Mouse (Mus musculus): ENCODE measurements at regions not wholly inside any gene's neighbourhood (a gene's known extent, or its start where the extent isn't known, plus 50 kb on each side); places are given as distances from the start of the nearest gene placed in this dataset.

- no peak for ATAC-seq (ENCODE audit: poor library complexity, severe bottlenecking)
Measured at GRCm38 (mm10) chr1:51697265-51698192, 218.3 kb downstream of the Myo1b start.

- no peak for ATAC-seq (ENCODE audit: poor library complexity, severe bottlenecking)
Measured at GRCm38 (mm10) chr1:51696471-51696870, 218.2 kb upstream of the Nabp1 start.

- ATAC-seq (ENCODE audit: poor library complexity, severe bottlenecking) = no peak
Measured at GRCm38 (mm10) chr1:51690878-51691277, 212.7 kb upstream of the Nabp1 start.

DNA sequence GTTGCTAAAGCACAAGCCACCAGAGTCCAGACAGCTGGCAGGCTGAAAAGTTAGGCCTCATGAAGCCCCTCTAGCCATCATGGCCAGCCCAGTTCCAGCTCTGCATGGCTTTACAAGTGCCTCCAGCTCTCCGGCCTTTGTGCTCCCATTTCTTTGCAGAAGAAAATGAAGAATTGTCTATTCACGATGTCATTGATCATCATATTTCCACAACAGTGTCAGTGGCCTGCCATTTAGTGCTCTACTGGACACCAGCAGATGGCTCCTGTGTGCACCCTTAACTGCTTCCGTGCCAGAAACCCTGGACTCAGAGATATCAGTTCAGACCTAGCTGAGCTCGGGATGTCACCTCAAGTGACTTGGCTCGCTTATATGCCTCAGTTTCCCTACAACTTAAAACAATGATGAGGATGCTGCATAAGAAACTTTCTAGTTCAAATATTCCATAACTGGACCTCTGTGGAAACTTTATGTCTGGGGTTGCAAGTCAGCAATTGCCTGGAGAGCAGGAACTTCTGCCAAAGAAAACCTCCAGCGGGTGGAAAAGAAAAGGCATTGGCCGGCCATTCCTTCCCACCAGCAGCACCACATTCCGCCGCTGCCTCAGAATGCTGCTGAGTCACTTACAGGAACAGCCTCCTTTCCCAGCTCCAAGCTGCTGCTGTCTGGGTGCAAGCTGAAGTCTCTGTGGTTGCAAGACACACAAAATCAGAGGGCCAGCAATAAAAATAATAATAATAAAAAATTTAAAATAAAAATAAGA is 211.4 kb upstream of the Nabp1 start:
- ATAC-seq (ENCODE audit: poor library complexity, severe bottlenecking) = no peak

GRCm38 (mm10) chr1:51688946-51689345 is 210.7 kb upstream of the Nabp1 start:
- ATAC-seq (ENCODE audit: poor library complexity, severe bottlenecking) = no peak

DNA sequence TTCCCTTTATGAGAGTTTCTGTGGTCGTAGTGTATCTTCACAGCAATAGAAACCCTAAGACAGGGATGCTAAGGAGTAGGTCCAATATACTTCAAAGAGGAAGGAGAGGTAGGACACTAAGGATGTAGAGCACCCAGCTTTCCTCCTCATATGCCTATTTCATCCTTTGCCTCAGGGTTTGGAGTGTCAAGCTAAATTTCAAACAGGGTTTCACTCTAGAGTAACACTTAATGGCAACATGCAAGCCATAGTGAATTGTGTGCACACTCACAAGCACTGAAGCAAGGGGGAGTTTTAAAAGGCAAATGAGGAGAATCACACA is 210.0 kb upstream of the Nabp1 start:
- no peak for ATAC-seq (ENCODE audit: poor library complexity, severe bottlenecking)

DNA sequence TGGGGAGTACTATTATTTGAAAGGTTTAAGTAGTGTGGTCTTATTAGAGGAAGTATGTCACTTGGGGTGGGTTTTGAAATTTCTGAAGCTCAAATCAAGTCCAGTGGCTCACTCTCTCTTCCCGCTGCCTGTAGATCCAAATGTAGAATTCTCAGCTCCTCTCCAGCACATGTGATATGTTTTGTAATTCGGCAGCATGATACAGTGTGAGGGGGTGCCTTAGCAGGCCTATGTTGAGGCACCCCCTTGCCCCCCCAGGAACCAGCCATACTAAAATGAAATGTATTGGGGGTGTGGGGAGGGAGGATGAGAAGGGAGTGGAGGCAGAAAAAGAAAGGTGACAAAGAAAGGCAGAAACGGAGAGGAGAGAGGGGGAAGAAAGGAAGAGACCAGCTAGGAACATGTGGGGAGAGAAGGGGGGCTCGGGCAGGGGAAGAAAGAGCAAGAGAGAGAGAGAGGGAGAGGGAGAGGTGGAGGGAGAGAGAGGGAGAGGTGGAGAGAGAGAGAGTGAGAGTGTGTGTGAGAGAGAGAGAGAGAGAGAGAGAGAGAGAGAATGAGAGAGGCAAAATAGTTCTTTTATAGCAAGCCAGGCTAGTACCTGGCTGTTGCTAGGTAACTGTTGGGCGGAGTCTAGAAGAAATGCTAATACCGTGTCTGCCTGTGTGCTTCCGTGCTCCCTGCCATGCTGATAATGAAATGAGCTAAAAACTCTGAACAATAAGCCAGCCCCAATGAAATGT is 209.4 kb upstream of the Nabp1 start:
- ATAC-seq (ENCODE audit: poor library complexity, severe bottlenecking) = no peak

- no peak for ATAC-seq (ENCODE audit: poor library complexity, severe bottlenecking)
Measured at GRCm38 (mm10) chr1:51686759-51687158, 208.5 kb upstream of the Nabp1 start.

GRCm38 (mm10) chr1:51682273-51682672 is 204.0 kb upstream of the Nabp1 start:
- ATAC-seq (ENCODE audit: poor library complexity, severe bottlenecking) = no peak

- no peak for ATAC-seq (ENCODE audit: poor library complexity, severe bottlenecking)
Measured at GRCm38 (mm10) chr1:51681872-51682271, 203.6 kb upstream of the Nabp1 start.

- no peak for ATAC-seq (ENCODE audit: poor library complexity, severe bottlenecking)
Measured at GRCm38 (mm10) chr1:51680725-51681124, 202.5 kb upstream of the Nabp1 start.

GRCm38 (mm10) chr1:51678290-51678928 is 200.2 kb upstream of the Nabp1 start:
- no peak for ATAC-seq (ENCODE audit: poor library complexity, severe bottlenecking)

GRCm38 (mm10) chr1:51677802-51678201 is 199.6 kb upstream of the Nabp1 start:
- no peak for ATAC-seq (ENCODE audit: poor library complexity, severe bottlenecking)

GRCm38 (mm10) chr1:51671691-51672090 is 193.5 kb upstream of the Nabp1 start:
- no peak for ATAC-seq (ENCODE audit: poor library complexity, severe bottlenecking)

DNA sequence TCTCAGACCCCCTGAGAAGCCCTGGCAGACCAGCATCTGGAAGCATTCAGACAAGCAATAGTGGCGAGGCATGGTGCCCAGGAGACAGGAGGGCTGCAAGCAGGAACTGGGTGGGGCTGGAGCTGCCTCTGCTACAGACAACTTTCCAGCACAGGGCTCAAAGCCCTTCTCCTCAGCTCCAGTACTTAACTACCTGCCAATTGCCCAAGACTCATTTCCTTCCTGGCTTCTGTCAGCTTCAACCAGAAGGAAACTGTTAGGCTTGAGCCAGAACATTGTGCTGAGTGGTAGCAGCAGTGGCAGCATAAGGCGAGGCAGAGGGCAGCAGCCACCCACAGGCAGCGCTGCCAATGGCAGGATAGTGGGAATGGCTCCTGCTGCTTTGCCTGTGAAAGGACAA is 193.1 kb upstream of the Nabp1 start:
- peak; percentile 63 for ATAC-seq (ENCODE audit: poor library complexity, severe bottlenecking)

DNA sequence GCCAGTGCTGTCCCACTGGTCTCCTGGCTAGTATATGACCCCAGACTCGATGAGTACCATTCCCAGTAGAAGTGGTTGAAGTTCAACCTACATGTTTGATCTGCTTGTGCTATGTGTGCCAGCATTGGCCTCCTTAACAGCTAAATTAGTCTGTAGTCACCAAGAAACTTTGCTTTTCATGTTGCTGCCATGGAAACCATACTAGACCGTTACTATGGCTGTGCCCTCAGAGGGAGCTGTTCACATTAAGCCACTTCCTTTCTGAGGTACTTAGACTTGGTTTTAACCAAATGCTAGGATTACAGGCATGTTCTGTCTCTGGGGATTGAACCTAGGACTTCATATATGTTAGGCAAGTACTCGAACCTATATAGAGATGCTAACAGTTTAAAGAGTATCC is 191.8 kb upstream of the Nabp1 start:
- no peak for ATAC-seq (ENCODE audit: poor library complexity, severe bottlenecking)

- no peak for ATAC-seq (ENCODE audit: poor library complexity, severe bottlenecking)
Measured at GRCm38 (mm10) chr1:51668881-51669280, 190.7 kb upstream of the Nabp1 start.

DNA sequence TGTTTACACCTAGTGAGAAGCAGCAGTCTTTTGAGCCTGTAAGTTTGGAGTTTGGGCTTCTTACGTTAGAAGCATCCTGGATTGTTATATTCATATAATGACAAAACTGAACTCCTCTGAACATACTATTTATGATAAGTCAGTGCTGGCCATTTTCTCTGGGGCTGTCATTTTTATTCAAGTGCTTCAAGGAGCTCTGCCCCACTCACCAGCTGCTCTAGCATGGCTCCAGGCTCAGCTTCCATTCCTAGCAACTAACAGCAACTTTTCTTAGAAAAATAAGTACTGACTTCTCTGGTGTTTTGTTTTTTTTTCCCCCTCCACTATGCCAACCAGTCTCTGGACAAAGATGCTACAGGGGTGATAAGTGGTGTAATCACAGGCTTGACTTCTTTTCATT is 182.3 kb upstream of the Nabp1 start:
- ATAC-seq (ENCODE audit: poor library complexity, severe bottlenecking) = no peak

DNA sequence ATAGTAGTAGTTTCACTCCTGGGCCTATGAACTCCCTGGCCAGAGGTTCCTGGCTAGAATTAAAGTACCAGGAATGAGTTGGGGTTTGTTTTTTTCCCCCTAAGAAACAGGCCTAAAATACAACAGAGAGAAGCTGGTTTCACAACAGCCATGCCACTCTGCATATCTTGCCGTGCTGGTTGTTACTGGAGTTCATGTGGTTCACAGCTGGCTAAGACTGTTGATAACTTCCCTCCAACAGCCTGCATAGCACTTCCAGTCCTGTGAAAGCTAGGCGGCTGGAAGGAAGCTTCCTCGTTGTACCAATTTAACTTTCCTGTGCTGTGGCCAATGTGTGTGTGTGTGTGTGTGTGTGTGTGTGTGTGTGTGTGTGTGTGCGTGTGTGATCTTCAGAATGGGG is 179.0 kb upstream of the Nabp1 start:
- no peak for ATAC-seq (ENCODE audit: poor library complexity, severe bottlenecking)

GRCm38 (mm10) chr1:51650653-51650995 is 172.4 kb upstream of the Nabp1 start:
- ATAC-seq (ENCODE audit: poor library complexity, severe bottlenecking) = no peak

DNA sequence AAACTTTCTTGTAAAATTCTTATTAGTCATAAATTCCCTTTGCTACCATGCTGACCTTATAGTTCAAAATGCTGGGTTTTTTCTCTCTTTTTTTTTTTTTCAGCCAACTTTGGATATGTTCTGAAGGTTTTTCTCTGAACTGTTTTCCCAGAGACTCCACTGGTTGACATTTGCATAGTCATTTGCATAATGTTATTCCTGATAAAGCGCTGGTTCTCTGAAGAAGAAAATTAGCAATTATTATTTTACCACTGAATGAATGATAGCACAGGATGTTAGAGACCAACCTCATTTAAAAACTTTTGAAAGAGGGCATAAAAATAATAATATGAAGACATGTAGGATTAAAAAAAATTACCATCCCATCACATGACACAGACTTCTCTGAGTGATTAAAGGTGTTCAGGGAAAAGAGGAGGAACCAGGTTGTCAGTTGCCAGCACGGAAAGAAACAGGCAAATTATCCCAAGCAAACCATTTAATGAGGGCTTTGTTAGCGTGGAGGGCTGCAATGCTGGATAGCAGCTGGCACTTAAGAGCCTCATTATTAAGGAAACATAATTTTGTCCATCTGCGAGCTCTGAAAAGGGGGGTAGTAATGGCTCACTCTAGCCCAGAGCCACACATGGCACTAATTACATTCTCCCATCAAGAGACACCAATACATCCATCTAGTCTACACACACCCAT is 171.9 kb upstream of the Nabp1 start:
- ATAC-seq (ENCODE audit: poor library complexity, severe bottlenecking) = no peak

Data from megakaryocyte, adult 5-6 weeks (primary cell).